Mouse (Mus musculus) testis, adult 2 months (tissue): ENCODE results near the gene Mbtps1.

Experiments used
- CTCF ChIP-seq: fragments of 200-500 bp; IDR thresholded peaks from 2 replicates; pipeline ENCODE4 v1.5.1; 2012; ENCODE audit warnings: low read depth, mild to moderate bottlenecking, inconsistent platforms, low read length, moderate library complexity; ENCODE audit not compliant: control insufficient read depth, insufficient read depth, insufficient replicate concordance
- POLR2A ChIP-seq: fragments of 200-500 bp; IDR thresholded peaks from 2 replicates; pipeline ENCODE4 v1.6.1; 2012; ENCODE audit warnings: low read depth, mild to moderate bottlenecking, inconsistent platforms, low read length, moderate library complexity; ENCODE audit not compliant: control insufficient read depth

DNA sequence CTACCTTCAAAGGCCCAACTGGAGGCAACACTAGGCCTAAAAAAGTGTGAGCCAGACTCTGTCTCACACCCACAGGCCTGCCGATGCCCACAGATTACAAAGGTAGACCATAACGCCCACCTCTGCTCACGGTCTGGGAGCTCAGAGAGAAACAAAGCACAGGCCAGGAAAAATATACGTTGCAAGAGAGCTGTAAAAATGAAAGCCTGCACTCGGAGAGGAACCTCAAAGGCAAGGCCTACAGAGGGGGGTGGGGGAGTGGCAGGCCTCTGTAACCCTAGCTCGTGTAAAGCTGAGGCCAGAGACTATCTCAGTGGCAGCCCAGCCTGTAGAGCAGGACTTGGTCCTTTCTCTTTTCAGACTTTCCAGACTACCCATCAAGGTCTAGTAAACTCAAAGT, 13.4 kb downstream of the Mbtps1 start:
- no peak for TF ChIP-seq POLR2A
- TF ChIP-seq CTCF: no peak
